9 mouse cellular contexts compared by ENCODE assay signal in genomic region chr16:5145570-5145969, GRCm38 (mm10). TPM values are rescaled to one million over a fixed set of nuclear protein-coding genes. Genes with fewer than 3 reads are reported as not detected.
DNase-seq lines count a peak whose midpoint lies in the region; ATAC-seq and TF ChIP-seq lines count a peak whose summit lies in the region.
"Had no signal": no experiment of that assay in that cellular context is flagged by ENCODE, and none has a peak within 500 bp of the region (broad histone marks: within the 10 kb centered on the region; RNA-seq: fewer than 3 reads in every experiment).

No protein-coding gene starts in this region.

- H3K27me3 ChIP-seq in kidney, adult 2 months (replicated peaks; ENCODE audit: control insufficient read depth, insufficient read depth, low read length): no peaks in the 10 kb centered on the region; the same call in 1 of the 2 replicates
- no peaks in the 10 kb centered on the region for H3K27me3 ChIP-seq in limb, embryonic 11.5 days (ENCODE audit: control insufficient read depth, insufficient read depth, low read length)
- 0 out of 2 replicates have a peak, but pooled peaks cover 11% of the 10 kb centered on the region for H3K27me3 ChIP-seq in midbrain, embryonic 15.5 days (replicated peaks)
- no peaks in the 10 kb centered on the region for H3K27me3 ChIP-seq in splenic B cell, adult 2 months (ENCODE audit: control insufficient read depth, insufficient read depth, low read length, poor library complexity, severe bottlenecking)

- WGBS in kidney, adult 2 months: 0% methylated on average over 7 of the region's 7 CpGs
- WGBS in limb, embryonic 11.5 days: under 1% methylated on average over 7 of the region's 7 CpGs
- 0% methylated on average over 7 of the region's 7 CpGs for WGBS in midbrain, embryonic 15.5 days

- no peaks in the 10 kb centered on the region for H3K36me3 ChIP-seq in kidney, adult 2 months (ENCODE audit: control insufficient read depth, insufficient read depth, low read length)
- no peaks in the 10 kb centered on the region for H3K36me3 ChIP-seq in limb, embryonic 11.5 days (ENCODE audit: control insufficient read depth, insufficient read depth, low read length)
- H3K36me3 ChIP-seq in midbrain, embryonic 15.5 days (replicated peaks): no peaks in the 10 kb centered on the region
- no peaks in the 10 kb centered on the region for H3K36me3 ChIP-seq in splenic B cell, adult 2 months (ENCODE audit: control insufficient read depth, insufficient read depth, low read length, poor library complexity, severe bottlenecking)

- no peaks in the 10 kb centered on the region for H3K9me3 ChIP-seq in limb, embryonic 11.5 days (ENCODE audit: control insufficient read depth, low read length)
- no peaks in the 10 kb centered on the region for H3K9me3 ChIP-seq in midbrain, embryonic 15.5 days

- peak; percentile 36 for TF ChIP-seq CTCF in kidney, adult 2 months (conservative IDR thresholded peaks at IDR 0.05; ENCODE audit: insufficient read depth, insufficient read length, low read depth, low read length)

- ATAC-seq in granulocyte monocyte progenitor cell, adult 5-6 weeks (replicated peaks; ENCODE audit: poor library complexity, severe bottlenecking): peak; percentile 67
- ATAC-seq in limb, embryonic 11.5 days (ENCODE audit: insufficient number of reproducible peaks, low FRiP score, low TSS enrichment, low read depth): peak; percentile 41; the same call in 1 of the 2 replicates
- ATAC-seq in midbrain, embryonic 15.5 days (replicated peaks): peak; percentile 62

- peak; percentile 94 for DNase-seq in 3T3-L1 (ENCODE audit: low read depth, low spot score)
- peak; percentile 51 for DNase-seq in T-cell, adult 2 months (ENCODE audit: low spot score)
- peak; percentile 65 to 89 for DNase-seq in cerebellum, postnatal 36 days
- peak; percentile 84 for DNase-seq in kidney, adult 2 months
- peak; percentile 84 for DNase-seq in limb, embryonic 11.5 days (ENCODE audit: low spot score)
- DNase-seq in splenic B cell, adult 2 months (ENCODE audit: low read depth, low spot score): peak; percentile 89

- TF ChIP-seq POLR2A in kidney, adult 2 months (IDR thresholded peaks at IDR 0.05; ENCODE audit: low read depth, low read length): no peak

- H3K4me1 ChIP-seq in kidney, adult 2 months (ENCODE audit: control insufficient read depth, insufficient read depth, low read length): no peaks in the 10 kb centered on the region
- no peaks in the 10 kb centered on the region for H3K4me1 ChIP-seq in limb, embryonic 11.5 days (ENCODE audit: control insufficient read depth, insufficient read depth, low read length)
- H3K4me1 ChIP-seq in midbrain, embryonic 15.5 days: peaks cover 17% of the 10 kb centered on the region

- H3K4me2 ChIP-seq in limb, embryonic 11.5 days (ENCODE audit: low read depth, severe bottlenecking): no peak overlapping the region
- peak overlapping the region; percentile 75 for H3K4me2 ChIP-seq in midbrain, embryonic 15.5 days

- H3K9ac ChIP-seq in limb, embryonic 11.5 days (ENCODE audit: low read length): no peak overlapping the region
- H3K9ac ChIP-seq in midbrain, embryonic 15.5 days: 0 out of 2 replicates have a peak overlapping the region, but pooled peaks have one; percentile 20

- no peak overlapping the region for H3K27ac ChIP-seq in kidney, adult 2 months (ENCODE audit: insufficient read depth, low read depth, low read length)
- no peak overlapping the region for H3K27ac ChIP-seq in limb, embryonic 11.5 days (replicated peaks; ENCODE audit: low read depth, low read length)
- H3K27ac ChIP-seq in midbrain, embryonic 15.5 days: no peak overlapping the region

- H3K4me3 ChIP-seq in kidney, adult 2 months (ENCODE audit: insufficient read depth, low read depth, low read length): no peak overlapping the region
- H3K4me3 ChIP-seq in limb, embryonic 11.5 days (ENCODE audit: low read depth, low read length): no peak overlapping the region
- peak overlapping the region; percentile 14 for H3K4me3 ChIP-seq in midbrain, embryonic 15.5 days
- H3K4me3 ChIP-seq: erythroblast, embryonic 14.5 days had no signal

RNA-seq across cellular contexts. Expression of gene Sec14l5, which starts 1.3 kb away (rescaled TPM):
- total RNA-seq in granulocyte monocyte progenitor cell, adult 5-6 weeks (2014; fragmentation: Nextera tagmentation): not detected in 2 replicates
- not detected in 2 replicates for total RNA-seq in granulocyte monocyte progenitor cell, adult 5-6 weeks (2017)
- 0.07 and 0.34 TPM in 2 replicates for polyA plus RNA-seq in kidney, adult 2 months (2012; rRNA removed)
- polyA plus RNA-seq in limb, embryonic 11.5 days (2014; fragmentation: Nextera tagmentation; extraction: Ambion mirVana): not detected in 2 replicates
- 0.60 and 0.83 TPM in 2 replicates for polyA plus RNA-seq in midbrain, embryonic 15.5 days (2015; fragmentation: Nextera tagmentation; extraction: Ambion mirVana)
- polyA plus RNA-seq: erythroblast, embryonic 14.5 days had no signal

RNA-seq across cellular contexts. Expression of gene Ppl, which starts 13.3 kb away (rescaled TPM):
- not detected in 2 replicates for total RNA-seq in granulocyte monocyte progenitor cell, adult 5-6 weeks (2014; fragmentation: Nextera tagmentation)
- total RNA-seq in granulocyte monocyte progenitor cell, adult 5-6 weeks (2017): not detected in 2 replicates
- 3.3 and 3.9 TPM in 2 replicates for polyA plus RNA-seq in kidney, adult 2 months (2012; rRNA removed)
- polyA plus RNA-seq in limb, embryonic 11.5 days (2014; fragmentation: Nextera tagmentation; extraction: Ambion mirVana): 1.6 and 1.7 TPM in 2 replicates
- 0.09 and 0.39 TPM in 2 replicates for polyA plus RNA-seq in midbrain, embryonic 15.5 days (2015; fragmentation: Nextera tagmentation; extraction: Ambion mirVana)

RNA-seq across cellular contexts. Expression of gene Nagpa, which starts 58.2 kb away (rescaled TPM):
- 42.0 and 68.1 TPM in 2 replicates for total RNA-seq in granulocyte monocyte progenitor cell, adult 5-6 weeks (2014; fragmentation: Nextera tagmentation)
- 64.8 and 75.8 TPM in 2 replicates for total RNA-seq in granulocyte monocyte progenitor cell, adult 5-6 weeks (2017)
- 29.4 and 30.5 TPM in 2 replicates for polyA plus RNA-seq in kidney, adult 2 months (2012; rRNA removed)
- 16.6 and 16.9 TPM in 2 replicates for polyA plus RNA-seq in limb, embryonic 11.5 days (2014; fragmentation: Nextera tagmentation; extraction: Ambion mirVana)
- polyA plus RNA-seq in midbrain, embryonic 15.5 days (2015; fragmentation: Nextera tagmentation; extraction: Ambion mirVana): 11.4 and 14.3 TPM in 2 replicates
